Mouse (Mus musculus) ES-Bruce4 (cell line): ENCODE measurements around the gene Dclk1.

Source experiments
- CTCF ChIP-seq: IDR thresholded peaks from one replicate; pipeline ENCODE4 v1.8.1; 2011; ENCODE audit warnings: low read depth, low read length
- POLR2A ChIP-seq: IDR thresholded peaks from one replicate; pipeline ENCODE4 v1.8.1; 2011; ENCODE audit warnings: low read length; ENCODE audit not compliant: insufficient read depth

- TF ChIP-seq CTCF = no peak
- TF ChIP-seq POLR2A = no peak
Measured at GRCm38 (mm10) chr3:55360836-55361235, 118.7 kb downstream of the Dclk1 start.
